Mouse (Mus musculus): ENCODE measurements around the gene Teddm2.

DNA sequence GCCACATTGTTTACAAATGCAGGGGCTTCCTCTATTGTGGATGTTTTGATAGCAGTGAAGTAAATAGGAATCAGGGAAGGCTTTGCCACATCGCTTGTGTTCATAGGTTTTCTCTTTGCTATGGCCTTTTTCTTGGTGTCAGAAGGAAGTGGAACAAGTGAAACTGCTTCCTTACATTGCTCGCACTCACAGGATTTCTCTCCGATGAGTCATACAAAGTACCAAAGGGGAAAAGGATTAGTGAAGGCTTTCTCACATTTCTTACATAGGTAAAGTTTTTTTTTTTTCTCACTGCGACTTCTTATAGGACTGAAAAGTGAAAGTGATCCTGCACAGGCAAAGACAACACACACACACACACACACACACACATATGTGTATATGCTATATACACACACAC, 64.0 kb downstream of the Teddm2 start:
- TF ChIP-seq POLR2A (IDR thresholded peaks at IDR 0.05; ENCODE audit: control insufficient read depth, extremely low read depth, insufficient read depth, low read length, poor library complexity) (no peak), CTCF (IDR thresholded peaks at IDR 0.05; ENCODE audit: borderline replicate concordance, control insufficient read depth, extremely low read depth, insufficient read depth, low read length, poor library complexity) (no peak)

Data from thymus, adult 2 months (tissue).